Mouse (Mus musculus) cortical plate, adult 2 months (tissue): ENCODE measurements at regions not wholly inside any gene's neighbourhood (a gene's known extent, or its start where the extent isn't known, plus 50 kb on each side); places are given as distances from the start of the nearest gene placed in this dataset.

Experiments used
- CTCF ChIP-seq: fragments of 200-500 bp; IDR thresholded peaks from 2 replicates; pipeline ENCODE4 v1.5.1; 2011; ENCODE audit warnings: mild to moderate bottlenecking, control low read depth, low read length; ENCODE audit not compliant: insufficient read depth; ENCODE audit errors: extremely low read depth
- POLR2A ChIP-seq: fragments of 200-500 bp; IDR thresholded peaks from 2 replicates; pipeline ENCODE4 v1.6.1; 2011; ENCODE audit warnings: mild to moderate bottlenecking, low read length, control low read depth; ENCODE audit not compliant: insufficient read depth; ENCODE audit errors: extremely low read depth

- TF ChIP-seq CTCF, result no peak
- no peak for TF ChIP-seq POLR2A
Measured at GRCm38 (mm10) chr5:76080429-76080828, 59.6 kb upstream of the Srd5a3 start.
